Mouse (Mus musculus): ENCODE data around the gene Agap2. TPM values are rescaled to one million over a fixed set of nuclear protein-coding genes. Genes with fewer than 3 reads are reported as not detected.

The Agap2 gene
- polyA plus RNA-seq, 1 experiment from 2014 or later, result 0.05 TPM

DNA sequence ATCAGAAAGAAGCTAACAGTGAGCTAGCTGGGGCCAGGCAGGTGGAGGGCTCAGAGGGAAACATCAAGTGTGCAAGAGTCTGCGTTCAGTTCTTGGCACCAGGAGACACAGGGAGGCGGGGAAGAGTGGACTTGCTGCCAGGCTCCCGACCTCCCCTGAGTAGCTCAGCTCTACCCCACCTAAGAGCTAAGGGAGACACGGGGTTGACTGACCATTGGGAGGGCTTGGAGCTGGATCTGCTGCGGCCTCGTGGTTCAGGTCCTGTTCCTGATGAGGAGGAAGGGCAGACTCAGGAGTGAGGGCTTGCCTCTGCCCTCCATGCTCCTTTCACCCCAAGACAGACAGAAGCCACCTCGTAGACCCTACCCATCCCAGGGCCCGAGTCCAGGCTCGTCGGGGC, 24.1 kb downstream of the Agap2 start:
- DNase-seq (ENCODE audit: low spot score), result no peak
- peaks cover 12% of the 10 kb centered on the region; the same call in 1 of the 2 replicates for H3K36me3 ChIP-seq (ENCODE audit: control insufficient read depth, insufficient read depth, low read length)
- no peak for ATAC-seq (ENCODE audit: insufficient number of reproducible peaks, low FRiP score, low TSS enrichment, low read depth)

DNA sequence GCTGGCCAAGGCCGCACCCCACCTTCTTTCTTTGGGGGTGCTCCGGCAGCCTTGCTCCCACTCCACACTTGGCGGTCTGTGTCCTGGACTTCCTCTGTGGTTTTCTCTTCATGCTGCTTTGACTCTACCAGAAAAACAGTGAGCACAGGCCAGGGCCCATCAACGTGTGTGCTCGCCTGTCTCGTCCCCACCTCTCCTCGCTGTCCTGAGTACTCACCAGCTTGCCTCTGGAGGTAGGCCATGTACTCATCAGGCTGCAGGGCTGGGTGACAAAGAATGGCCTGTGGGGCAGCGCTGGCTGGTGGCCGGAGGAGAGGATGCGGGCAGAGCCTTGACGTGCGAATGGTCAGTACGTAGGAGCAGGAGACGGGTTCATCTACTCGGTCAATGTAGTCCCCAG, 24.8 kb downstream of the Agap2 start:
- no peak for DNase-seq (ENCODE audit: low spot score)
- Histone ChIP-seq H3K27me3 (ENCODE audit: control insufficient read depth, insufficient read depth, low read length) (no peaks in the 10 kb centered on the region), H3K27ac (replicated peaks; ENCODE audit: low read depth, low read length) (no peak overlapping the region), H3K9ac (ENCODE audit: low read length) (no peak overlapping the region), H3K36me3 (ENCODE audit: control insufficient read depth, insufficient read depth, low read length) (peaks cover 12% of the 10 kb centered on the region; the same call in 1 of the 2 replicates), H3K4me2 (ENCODE audit: low read depth, severe bottlenecking) (no peak overlapping the region), H3K4me3 (ENCODE audit: low read depth, low read length) (no peak overlapping the region), H3K9me3 (ENCODE audit: control insufficient read depth, low read length) (no peaks in the 10 kb centered on the region), H3K4me1 (ENCODE audit: control insufficient read depth, insufficient read depth, low read length) (no peaks in the 10 kb centered on the region)
- WGBS, result 92% methylated on average over 15 of the region's 15 CpGs
- no peak for ATAC-seq (ENCODE audit: insufficient number of reproducible peaks, low FRiP score, low TSS enrichment, low read depth)

More for the DNA sequence above, 24.1 kb downstream of the Agap2 start:
- H3K27me3 ChIP-seq (ENCODE audit: control insufficient read depth, insufficient read depth, low read length), result no peaks in the 10 kb centered on the region
- no peak overlapping the region for H3K27ac ChIP-seq (replicated peaks; ENCODE audit: low read depth, low read length)
- H3K4me2 ChIP-seq (ENCODE audit: low read depth, severe bottlenecking), result no peak overlapping the region
- WGBS, result 92% methylated on average over 10 of the region's 10 CpGs
- H3K4me3 ChIP-seq (ENCODE audit: low read depth, low read length), result no peak overlapping the region
- no peaks in the 10 kb centered on the region for H3K4me1 ChIP-seq (ENCODE audit: control insufficient read depth, insufficient read depth, low read length)
- no peaks in the 10 kb centered on the region for H3K9me3 ChIP-seq (ENCODE audit: control insufficient read depth, low read length)
- H3K9ac ChIP-seq (ENCODE audit: low read length), result no peak overlapping the region

DNA sequence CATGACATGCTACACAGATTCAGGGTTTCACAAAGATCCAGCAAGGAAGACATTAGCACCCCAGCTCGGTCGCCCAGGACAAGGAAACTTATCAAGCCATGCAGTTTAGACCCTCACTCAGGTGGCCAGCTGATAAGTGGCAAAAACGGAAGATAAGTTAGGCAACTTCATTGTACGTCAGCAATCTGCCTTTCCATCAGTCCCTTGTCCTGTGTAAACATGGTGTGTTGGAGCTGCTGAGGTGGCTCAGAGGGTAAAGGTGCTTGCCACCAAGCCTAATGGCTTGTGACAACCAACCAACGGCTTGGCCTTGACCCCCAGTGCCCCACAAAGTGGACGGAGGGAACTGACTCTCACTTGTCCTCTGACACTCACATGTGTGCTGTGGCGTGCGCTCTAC, 25.3 kb downstream of the Agap2 start:
- no peaks in the 10 kb centered on the region for H3K9me3 ChIP-seq (ENCODE audit: control insufficient read depth, low read length)
- no peak overlapping the region for H3K27ac ChIP-seq (replicated peaks; ENCODE audit: low read depth, low read length)
- peaks cover 12% of the 10 kb centered on the region; the same call in 1 of the 2 replicates for H3K36me3 ChIP-seq (ENCODE audit: control insufficient read depth, insufficient read depth, low read length)
- no peak overlapping the region for H3K9ac ChIP-seq (ENCODE audit: low read length)
- no peak overlapping the region for H3K4me3 ChIP-seq (ENCODE audit: low read depth, low read length)
- 90% methylated on average over 8 of the region's 8 CpGs for WGBS
- ATAC-seq (ENCODE audit: insufficient number of reproducible peaks, low FRiP score, low TSS enrichment, low read depth) (no peak), DNase-seq (ENCODE audit: low spot score) (no peak)
- H3K4me1 ChIP-seq (ENCODE audit: control insufficient read depth, insufficient read depth, low read length), result no peaks in the 10 kb centered on the region
- no peak overlapping the region for H3K4me2 ChIP-seq (ENCODE audit: low read depth, severe bottlenecking)
- H3K27me3 ChIP-seq (ENCODE audit: control insufficient read depth, insufficient read depth, low read length), result no peaks in the 10 kb centered on the region

DNA sequence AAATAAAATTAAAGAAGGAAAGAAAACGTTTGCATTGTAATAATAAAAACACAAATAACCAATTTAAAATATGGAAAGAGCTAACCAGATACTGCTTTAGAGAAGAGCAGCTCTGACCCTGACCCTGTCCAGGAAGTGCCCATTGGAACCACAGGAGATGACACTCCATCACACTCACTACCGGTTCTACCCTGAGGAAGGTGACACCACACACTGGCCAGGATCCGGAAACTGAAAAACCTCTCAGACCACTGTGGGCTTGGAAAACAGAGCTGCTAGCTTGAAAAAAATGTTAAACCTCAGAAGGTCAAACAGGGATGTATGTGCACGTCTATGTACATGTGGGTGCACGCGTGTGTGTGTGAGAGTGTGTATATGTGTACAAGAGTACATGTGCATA, 26.1 kb downstream of the Agap2 start:
- ATAC-seq (ENCODE audit: insufficient number of reproducible peaks, low FRiP score, low TSS enrichment, low read depth) (no peak), DNase-seq (ENCODE audit: low spot score) (no peak)
- no peaks in the 10 kb centered on the region for H3K4me1 ChIP-seq (ENCODE audit: control insufficient read depth, insufficient read depth, low read length)
- H3K9me3 ChIP-seq (ENCODE audit: control insufficient read depth, low read length), result no peaks in the 10 kb centered on the region
- no peaks in the 10 kb centered on the region for H3K27me3 ChIP-seq (ENCODE audit: control insufficient read depth, insufficient read depth, low read length)
- no peak overlapping the region for H3K27ac ChIP-seq (replicated peaks; ENCODE audit: low read depth, low read length)
- H3K36me3 ChIP-seq (ENCODE audit: control insufficient read depth, insufficient read depth, low read length), result peaks cover 11% of the 10 kb centered on the region; the same call in 1 of the 2 replicates
- H3K9ac ChIP-seq (ENCODE audit: low read length), result no peak overlapping the region
- no peak overlapping the region for H3K4me3 ChIP-seq (ENCODE audit: low read depth, low read length)
- H3K4me2 ChIP-seq (ENCODE audit: low read depth, severe bottlenecking), result no peak overlapping the region
- 91% methylated on average over 6 of the region's 6 CpGs for WGBS

DNA sequence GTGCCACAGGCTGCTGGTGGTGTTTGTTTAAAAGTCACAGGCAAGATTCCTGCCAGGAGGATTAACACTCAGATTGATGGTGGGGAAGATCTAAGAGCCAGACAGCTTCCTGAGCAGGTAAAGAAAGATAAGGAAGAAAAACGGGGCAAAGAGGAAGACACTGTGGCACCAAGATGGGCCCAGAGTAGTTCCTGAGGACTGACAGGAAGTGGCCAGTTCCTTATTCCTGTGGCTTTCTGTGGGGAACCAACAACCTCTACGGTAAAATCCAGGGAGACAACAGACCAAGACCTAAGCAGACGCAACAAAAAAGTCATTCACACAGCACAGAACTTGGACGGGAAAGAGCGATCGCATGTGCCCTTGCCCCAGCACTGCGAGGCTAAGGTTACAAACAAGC, 28.5 kb downstream of the Agap2 start:
- WGBS, result 83% methylated on average over 7 of the region's 7 CpGs
- Histone ChIP-seq H3K27me3 (ENCODE audit: control insufficient read depth, insufficient read depth, low read length) (no peaks in the 10 kb centered on the region), H3K4me1 (ENCODE audit: control insufficient read depth, insufficient read depth, low read length) (no peaks in the 10 kb centered on the region), H3K27ac (replicated peaks; ENCODE audit: low read depth, low read length) (no peak overlapping the region), H3K9me3 (ENCODE audit: control insufficient read depth, low read length) (no peaks in the 10 kb centered on the region), H3K4me3 (ENCODE audit: low read depth, low read length) (no peak overlapping the region), H3K9ac (ENCODE audit: low read length) (no peak overlapping the region), H3K4me2 (ENCODE audit: low read depth, severe bottlenecking) (no peak overlapping the region), H3K36me3 (ENCODE audit: control insufficient read depth, insufficient read depth, low read length) (no peaks in the 10 kb centered on the region)
- ATAC-seq (ENCODE audit: insufficient number of reproducible peaks, low FRiP score, low TSS enrichment, low read depth) (no peak), DNase-seq (ENCODE audit: low spot score) (no peak)

DNA sequence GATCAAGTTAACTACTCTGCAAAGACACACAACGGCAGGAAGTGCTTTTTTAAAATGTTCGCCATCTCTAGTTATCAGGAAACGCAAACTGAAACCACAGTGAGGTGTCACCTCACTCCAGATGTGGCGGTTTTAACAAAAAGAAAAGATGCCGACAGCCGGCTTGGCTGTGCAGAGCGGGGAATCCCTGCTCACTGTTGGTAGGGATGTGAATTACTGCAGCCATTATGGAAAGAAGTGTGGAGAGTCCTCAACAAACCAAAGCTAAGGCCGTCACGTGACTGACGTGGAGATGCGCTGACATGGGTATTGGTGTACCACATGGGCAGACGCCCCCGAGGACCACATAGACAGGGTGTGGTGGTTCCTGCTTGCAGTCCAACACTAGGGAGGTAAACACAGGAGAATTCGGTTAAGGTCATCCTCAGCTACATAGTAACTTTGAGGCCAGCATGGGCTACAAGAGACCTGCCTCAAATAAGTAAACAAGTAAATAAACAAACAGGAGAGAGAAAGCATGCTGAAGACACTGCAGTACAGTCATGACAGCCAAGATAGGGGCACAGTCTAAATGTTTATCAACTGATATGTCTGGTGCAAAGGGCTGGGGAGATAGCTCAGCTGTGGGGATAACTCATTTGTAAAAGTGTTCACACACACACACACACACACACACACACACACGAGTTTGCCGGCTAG, 32.6 kb downstream of the Agap2 start:
- no peak overlapping the region for H3K4me2 ChIP-seq (ENCODE audit: low read depth, severe bottlenecking)
- no peak overlapping the region for H3K9ac ChIP-seq (ENCODE audit: low read length)
- no peak overlapping the region for H3K27ac ChIP-seq (replicated peaks; ENCODE audit: low read depth, low read length)
- H3K9me3 ChIP-seq (ENCODE audit: control insufficient read depth, low read length), result no peaks in the 10 kb centered on the region
- no peak overlapping the region for H3K4me3 ChIP-seq (ENCODE audit: low read depth, low read length)
- ATAC-seq (ENCODE audit: insufficient number of reproducible peaks, low FRiP score, low TSS enrichment, low read depth), result no peak
- no peak for DNase-seq (ENCODE audit: low spot score)
- H3K27me3 ChIP-seq (ENCODE audit: control insufficient read depth, insufficient read depth, low read length), result no peaks in the 10 kb centered on the region
- H3K36me3 ChIP-seq (ENCODE audit: control insufficient read depth, insufficient read depth, low read length), result no peaks in the 10 kb centered on the region
- H3K4me1 ChIP-seq (ENCODE audit: control insufficient read depth, insufficient read depth, low read length), result no peaks in the 10 kb centered on the region
- 84% methylated on average over 16 of the region's 16 CpGs for WGBS

DNA sequence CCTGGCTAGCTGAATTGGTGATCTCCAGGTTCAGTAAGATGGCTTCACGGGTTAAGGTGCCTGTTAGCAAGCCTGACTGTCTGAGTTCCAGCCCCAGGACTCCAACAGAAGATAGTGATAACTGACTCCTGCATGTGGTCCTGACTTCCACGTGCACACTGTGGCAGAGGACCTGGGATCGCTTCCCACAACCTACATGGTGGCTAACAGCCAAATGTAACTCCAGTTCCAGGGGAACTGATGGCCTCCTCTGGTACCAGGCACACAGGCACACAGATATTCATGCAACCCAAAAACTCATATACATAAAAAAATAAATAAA, 33.1 kb downstream of the Agap2 start:
- no peak for ATAC-seq (ENCODE audit: insufficient number of reproducible peaks, low FRiP score, low TSS enrichment, low read depth)
- Histone ChIP-seq H3K9ac (ENCODE audit: low read length) (no peak overlapping the region), H3K9me3 (ENCODE audit: control insufficient read depth, low read length) (no peaks in the 10 kb centered on the region), H3K4me2 (ENCODE audit: low read depth, severe bottlenecking) (no peak overlapping the region), H3K27ac (replicated peaks; ENCODE audit: low read depth, low read length) (no peak overlapping the region), H3K4me1 (ENCODE audit: control insufficient read depth, insufficient read depth, low read length) (no peaks in the 10 kb centered on the region), H3K4me3 (ENCODE audit: low read depth, low read length) (no peak overlapping the region), H3K36me3 (ENCODE audit: control insufficient read depth, insufficient read depth, low read length) (no peaks in the 10 kb centered on the region), H3K27me3 (ENCODE audit: control insufficient read depth, insufficient read depth, low read length) (no peaks in the 10 kb centered on the region)
- WGBS, result 76% methylated on average over 3 of the region's 3 CpGs
- DNase-seq (ENCODE audit: low spot score), result no peak

DNA sequence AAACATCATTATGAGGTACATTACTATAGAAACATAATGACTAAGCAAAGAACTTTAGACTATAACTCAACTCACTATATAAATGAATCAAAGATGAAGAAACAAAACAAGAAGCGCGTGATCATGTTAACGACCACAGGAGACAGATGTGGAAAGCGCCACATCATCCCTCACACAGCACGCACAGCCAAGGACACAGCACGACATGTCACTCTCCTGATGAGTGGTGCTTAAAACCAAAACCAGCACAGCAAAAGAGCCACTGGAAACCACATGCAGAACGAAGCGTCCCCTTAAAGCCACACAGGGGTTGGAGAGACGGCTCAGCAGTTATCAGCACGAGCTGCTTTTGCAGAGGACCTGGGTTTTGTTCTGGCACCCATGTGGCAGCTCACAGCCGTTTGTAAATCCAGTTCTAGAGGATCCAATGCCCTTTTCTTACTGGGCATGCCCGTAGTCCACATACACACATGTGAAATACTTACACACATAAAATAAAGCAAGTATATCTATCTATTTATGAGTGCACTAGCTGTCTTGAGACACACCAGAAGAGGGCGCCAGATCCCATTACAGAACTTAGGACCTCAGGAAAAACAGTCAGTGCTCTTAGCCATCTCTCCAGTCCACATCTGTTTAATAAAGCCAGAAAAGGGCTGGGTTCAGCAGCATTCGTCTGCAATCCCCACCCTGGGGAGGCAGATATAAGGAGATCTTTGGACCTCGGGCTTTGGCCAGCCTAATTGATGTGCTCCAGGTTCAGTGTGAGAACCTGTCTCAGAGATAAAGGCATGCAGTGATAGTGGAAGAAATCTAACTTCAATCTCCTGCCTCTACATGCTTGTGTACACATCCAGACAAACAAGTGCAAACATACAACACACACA, 36.2 kb downstream of the Agap2 start:
- WGBS, result 88% methylated on average over 15 of the region's 15 CpGs
- Histone ChIP-seq H3K4me3 (ENCODE audit: low read depth, low read length) (no peak overlapping the region), H3K4me2 (ENCODE audit: low read depth, severe bottlenecking) (no peak overlapping the region)

More for the DNA sequence above, 36.2 kb downstream of the Agap2 start:
- Histone ChIP-seq H3K36me3 (ENCODE audit: control insufficient read depth, insufficient read depth, low read length) (no peaks in the 10 kb centered on the region), H3K4me1 (ENCODE audit: control insufficient read depth, insufficient read depth, low read length) (no peaks in the 10 kb centered on the region), H3K9ac (ENCODE audit: low read length) (no peak overlapping the region), H3K27me3 (ENCODE audit: control insufficient read depth, insufficient read depth, low read length) (no peaks in the 10 kb centered on the region), H3K9me3 (ENCODE audit: control insufficient read depth, low read length) (no peaks in the 10 kb centered on the region), H3K27ac (replicated peaks; ENCODE audit: low read depth, low read length) (no peak overlapping the region)
- DNase-seq (ENCODE audit: low spot score) (no peak), ATAC-seq (ENCODE audit: insufficient number of reproducible peaks, low FRiP score, low TSS enrichment, low read depth) (no peak)
